Mouse (Mus musculus): ENCODE data around the gene Ugt1a9.

- no peak for TF ChIP-seq CTCF (conservative IDR thresholded peaks at IDR 0.05 in 1 of 2, IDR thresholded peaks at IDR 0.05 in 1 of 2; ENCODE audit: low read depth in 2 of 2, low read length in 2 of 2)
- no peak for TF ChIP-seq SIN3A (IDR thresholded peaks at IDR 0.05; ENCODE audit: low read length)
- TF ChIP-seq MEF2A (IDR thresholded peaks at IDR 0.05; ENCODE audit: borderline replicate concordance, low read depth, low read length) = no peak
- no peak for TF ChIP-seq HCFC1 (IDR thresholded peaks at IDR 0.05; ENCODE audit: low read depth, low read length)
- TF ChIP-seq POLR2AphosphoS2 (IDR thresholded peaks at IDR 0.05; ENCODE audit: low read depth, low read length) = no peak
- TF ChIP-seq MYC (IDR thresholded peaks at IDR 0.05; ENCODE audit: low read depth, low read length) = no peak
Measured at GRCm38 (mm10) chr1:88220336-88220735, 149.7 kb downstream of the Ugt1a9 start.

Measured in CH12.LX (cell line).